Mouse (Mus musculus) testis, adult 2 months (tissue): ENCODE results near the gene Cypt12. TPM values are rescaled to one million over a fixed set of nuclear protein-coding genes. Genes with fewer than 3 reads are reported as not detected.

Source experiments
- H3K27ac ChIP-seq: fragments of 200-500 bp; 2 replicates; pipeline ENCODE4 v1.5.1; 2012; ENCODE audit warnings: low read depth, low read length; ENCODE audit not compliant: control insufficient read depth, insufficient read depth
- H3K27me3 ChIP-seq: fragments of 200-500 bp; 2 replicates; pipeline ENCODE4 v1.6.1; 2012; ENCODE audit warnings: mild to moderate bottlenecking, low read length, moderate library complexity; ENCODE audit not compliant: control insufficient read depth, insufficient read depth
- H3K36me3 ChIP-seq: fragments of 200-500 bp; 2 replicates; pipeline ENCODE4 v1.6.1; 2012; ENCODE audit warnings: mild to moderate bottlenecking, low read length; ENCODE audit not compliant: control insufficient read depth, insufficient read depth
- H3K4me1 ChIP-seq: fragments of 200-500 bp; 2 replicates; pipeline ENCODE4 v1.6.1; 2012; ENCODE audit warnings: low read length; ENCODE audit not compliant: control insufficient read depth, insufficient read depth
- H3K4me3 ChIP-seq: fragments of 200-500 bp; 2 replicates; pipeline ENCODE4 v1.5.1; 2012; ENCODE audit warnings: low read depth, mild to moderate bottlenecking, low read length, moderate library complexity, mixed read lengths; ENCODE audit not compliant: control insufficient read depth
- CTCF ChIP-seq: fragments of 200-500 bp; IDR thresholded peaks from 2 replicates; pipeline ENCODE4 v1.5.1; 2012; ENCODE audit warnings: low read depth, mild to moderate bottlenecking, inconsistent platforms, low read length, moderate library complexity; ENCODE audit not compliant: control insufficient read depth, insufficient read depth, insufficient replicate concordance
- POLR2A ChIP-seq: fragments of 200-500 bp; IDR thresholded peaks from 2 replicates; pipeline ENCODE4 v1.6.1; 2012; ENCODE audit warnings: low read depth, mild to moderate bottlenecking, inconsistent platforms, low read length, moderate library complexity; ENCODE audit not compliant: control insufficient read depth
- polyA plus RNA-seq: library from polyadenylated mRNA; depleted of rRNA; stranded (reverse); fragments of >200 nt; gene quantifications from 2 replicates; pipeline ENCODE4 v1.2.3, GENCODE M21; 2012; rRNA removed

Gene Cypt12
- polyA plus RNA-seq = 794 and 903 TPM in 2 replicates

- TF ChIP-seq CTCF (no peak), POLR2A (peak; percentile 95)
- Histone ChIP-seq H3K27ac (peak within 1 kb of the TSS; percentile 50), H3K4me1 (no peaks in the 10 kb centered on the region), H3K27me3 (no peaks in the 10 kb centered on the region), H3K4me3 (peak within 1 kb of the TSS; percentile 94), H3K36me3 (no peaks in the 10 kb centered on the region)
Observed at GRCm38 (mm10) chr3:17948299-17948698, at the start of gene Cypt12. Cypt12 (plus strand) TSS chr3:17948410.

DNA sequence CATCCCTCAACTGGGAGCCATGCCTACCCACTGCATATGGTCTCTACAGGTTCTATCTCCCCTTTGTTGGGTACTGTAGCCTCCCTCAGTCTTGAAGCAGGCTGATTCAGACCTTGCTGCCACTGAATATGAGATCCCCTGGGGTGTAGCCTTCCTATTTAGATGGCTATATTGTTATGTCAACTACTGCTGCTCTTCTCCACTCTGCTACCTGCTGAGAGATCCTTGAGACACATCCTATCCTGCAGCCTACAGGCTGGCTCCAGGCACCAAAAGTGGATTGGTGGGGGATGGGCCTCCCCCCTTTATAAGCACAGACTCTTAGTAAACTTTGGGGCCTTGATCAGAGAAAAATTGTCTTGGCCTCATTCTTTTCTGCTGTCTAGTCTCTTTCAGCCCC, 34.4 kb upstream of the Cypt12 start:
- Histone ChIP-seq H3K27me3 (no peaks in the 10 kb centered on the region), H3K4me3 (no peak overlapping the region), H3K27ac (no peak overlapping the region), H3K36me3 (no peaks in the 10 kb centered on the region), H3K4me1 (no peaks in the 10 kb centered on the region)
- no peak for TF ChIP-seq CTCF
- TF ChIP-seq POLR2A = no peak

GRCm38 (mm10) chr3:17940206-17940605, 8.0 kb upstream of the Cypt12 start:
- Histone ChIP-seq H3K4me3 (no peak overlapping the region), H3K27me3 (no peaks in the 10 kb centered on the region), H3K27ac (no peak overlapping the region), H3K36me3 (no peaks in the 10 kb centered on the region), H3K4me1 (no peaks in the 10 kb centered on the region)
- TF ChIP-seq POLR2A (no peak), CTCF (no peak)
